ENCODE assay signal across 8 mouse cellular contexts in the genomic region with DNA sequence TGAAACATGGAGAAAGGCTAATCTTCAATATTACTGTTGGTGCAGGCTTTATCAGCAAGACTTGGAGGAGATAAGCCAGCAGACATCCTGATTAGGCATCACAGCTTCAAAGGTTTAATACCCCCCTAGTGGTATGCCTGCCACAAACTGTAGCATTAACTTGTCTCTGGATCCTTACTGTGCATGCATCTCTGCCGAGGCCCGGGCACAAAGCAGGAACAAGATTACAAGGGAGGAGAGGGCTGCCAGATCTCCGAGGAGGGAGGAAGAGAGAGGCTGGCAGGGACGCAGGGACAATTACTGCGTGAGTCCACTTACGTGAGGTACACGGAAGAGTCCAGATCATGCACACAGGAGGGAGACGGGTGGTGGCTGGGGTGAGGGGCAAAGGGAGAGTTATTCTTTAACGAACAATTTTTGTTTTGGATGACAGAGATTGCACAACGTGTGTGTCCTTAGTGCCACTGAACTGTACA. TPM values are rescaled to one million over a fixed set of nuclear protein-coding genes. Genes with fewer than 3 reads are reported as not detected.
DNase-seq lines count a peak whose midpoint lies in the region; ATAC-seq and TF ChIP-seq lines count a peak whose summit lies in the region.

No protein-coding gene starts in this region.

- H3K4me1 ChIP-seq in MEL (ENCODE audit: control insufficient read depth in 1 of 2, insufficient read depth in 2 of 2, low read length in 2 of 2), result peaks cover 35 to 43% of the 10 kb centered on the region in 2 experiments
- peaks cover 91% of the 10 kb centered on the region for H3K4me1 ChIP-seq in liver, embryonic 13.5 days (replicated peaks)

- no peaks in the 10 kb centered on the region for H3K9me3 ChIP-seq in MEL (replicated peaks; ENCODE audit: insufficient read depth, low read length)
- no peaks in the 10 kb centered on the region for H3K9me3 ChIP-seq in liver, embryonic 13.5 days (replicated peaks)

- no peaks in the 10 kb centered on the region for H3K27me3 ChIP-seq in MEL (ENCODE audit: control insufficient read depth in 1 of 2, insufficient read depth in 2 of 2, low read length in 2 of 2)
- H3K27me3 ChIP-seq in liver, embryonic 13.5 days, result no peaks in the 10 kb centered on the region

- TF ChIP-seq POLR2A in MEL (IDR thresholded peaks at IDR 0.05; ENCODE audit: control insufficient read depth in 1 of 2, insufficient read depth in 1 of 2, low read depth in 1 of 2, low read length in 2 of 2, poor library complexity in 1 of 2), result no peak

- TF ChIP-seq EP300 in MEL (IDR thresholded peaks at IDR 0.05; ENCODE audit: low read depth in 1 of 2, low read length in 2 of 2), result peak; percentile 53 to 68; a peak in 2 of 4 replicates

- H3K79me2 ChIP-seq in MEL (ENCODE audit: control insufficient read depth, insufficient read depth, low read length, poor library complexity), result peaks cover 7% of the 10 kb centered on the region; the same call in 1 of the 2 replicates

- TF ChIP-seq RAD21 in MEL (IDR thresholded peaks at IDR 0.05; ENCODE audit: low read depth, low read length), result no peak

- DNase-seq in gastrocnemius, postnatal 14 days, result peak; percentile 29
- DNase-seq in gastrocnemius, postnatal 4 days (ENCODE audit: low spot score in 2 of 2), result no peak
- DNase-seq in MEL (ENCODE audit: low read depth, low spot score), result peak; percentile 54
- peak; percentile 41 to 47 for DNase-seq in cerebellum, postnatal 36 days
- DNase-seq in liver, embryonic 13.5 days, result no peak
- DNase-seq in right cerebral cortex, adult 2 months (ENCODE audit: low spot score in 2 of 2), result no peak
- no peak for DNase-seq in spleen, adult 18-20 months
- no peak for DNase-seq in left cerebral cortex, postnatal 4 days

- no peak overlapping the region for H3K9ac ChIP-seq in MEL (ENCODE audit: control insufficient read depth, low read depth, low read length, poor library complexity, severe bottlenecking)
- H3K9ac ChIP-seq in liver, embryonic 13.5 days, result no peak overlapping the region

- peak in 2 of 3 experiments; percentile 21 to 32; a peak in 2 of 6 replicates for TF ChIP-seq CTCF in MEL (IDR thresholded peaks at IDR 0.05 in 2 of 3, conservative IDR thresholded peaks at IDR 0.05 in 1 of 3; ENCODE audit: control insufficient read depth in 1 of 3, insufficient read depth in 1 of 3, low read depth in 2 of 3, low read length in 3 of 3, poor library complexity in 1 of 3, severe bottlenecking in 1 of 3)

- H3K36me3 ChIP-seq in MEL (ENCODE audit: control insufficient read depth in 1 of 2, insufficient read depth in 2 of 2, low read length in 2 of 2), result peaks cover 0 to 46% of the 10 kb centered on the region in 2 experiments; a peak in 2 of 4 replicates
- peaks cover 6% of the 10 kb centered on the region; the same call in 1 of the 2 replicates for H3K36me3 ChIP-seq in liver, embryonic 13.5 days

- no peak; the same call in 1 of the 2 replicates for ATAC-seq in liver, embryonic 13.5 days (ENCODE audit: low read depth)

- H3K4me2 ChIP-seq in liver, embryonic 13.5 days, result 0 out of 2 replicates have a peak overlapping the region, but pooled peaks have one; percentile 17

- 44% methylated on average over 10 of the region's 10 CpGs for WGBS in liver, embryonic 13.5 days (ENCODE audit: insufficient replicate concordance)

- H3K27ac ChIP-seq in MEL (ENCODE audit: control insufficient read depth, low read depth, low read length), result no peak overlapping the region
- H3K27ac ChIP-seq in liver, embryonic 13.5 days, result peak overlapping the region; percentile 34; the same call in 1 of the 2 replicates

- H3K4me3 ChIP-seq in MEL (ENCODE audit: control insufficient read depth in 1 of 2, insufficient read depth in 1 of 2, low read depth in 2 of 2, low read length in 2 of 2), result no peak overlapping the region
- no peak overlapping the region for H3K4me3 ChIP-seq in liver, embryonic 13.5 days (replicated peaks)

- intact Hi-C loops in gastrocnemius, postnatal 14 days (cut with DNase I; ENCODE audit: low total_unique reads), result no loop called here
- intact Hi-C loops in left cerebral cortex, postnatal 4 days (cut with DNase I), result no loop called here

TF ChIP-seq in MEL, 35 proteins besides CTCF, POLR2A, EP300 and RAD21:
- no peak for TF ChIP-seq MEF2A (IDR thresholded peaks at IDR 0.05; ENCODE audit: extremely low read depth, insufficient replicate concordance, low read depth, low read length, poor library complexity, severe bottlenecking)
- no peak for TF ChIP-seq TAL1 (IDR thresholded peaks at IDR 0.05; ENCODE audit: low read length)
- TF ChIP-seq E2F4 (IDR thresholded peaks at IDR 0.05; ENCODE audit: borderline replicate concordance, low read depth, low read length), result no peak
- TF ChIP-seq KAT2A (conservative IDR thresholded peaks at IDR 0.05; ENCODE audit: low read depth, low read length), result no peak
- TF ChIP-seq MXI1 (IDR thresholded peaks at IDR 0.05; ENCODE audit: low read depth, low read length), result no peak
- no peak for TF ChIP-seq JUND (IDR thresholded peaks at IDR 0.05; ENCODE audit: low read depth, low read length)
- no peak for TF ChIP-seq ZMIZ1 (IDR thresholded peaks at IDR 0.05; ENCODE audit: low read depth, low read length)
- peak; percentile 48 for TF ChIP-seq TCF12 (IDR thresholded peaks at IDR 0.05; ENCODE audit: low read depth, low read length)
- peak; percentile 37; the same call in 1 of the 2 replicates for TF ChIP-seq ETS1 (IDR thresholded peaks at IDR 0.05; ENCODE audit: low read depth, low read length)
- 0 out of 2 replicates have a peak, but pooled peaks have one; percentile 25 for TF ChIP-seq SIN3A (IDR thresholded peaks at IDR 0.05; ENCODE audit: low read length)
- TF ChIP-seq USF2 (IDR thresholded peaks at IDR 0.05; ENCODE audit: borderline replicate concordance in 1 of 2, insufficient read depth in 1 of 2, low read depth in 1 of 2, low read length in 2 of 2), result no peak
- TF ChIP-seq NRF1 (IDR thresholded peaks at IDR 0.05; ENCODE audit: insufficient read depth, low read depth, low read length, poor library complexity, severe bottlenecking), result no peak
- TF ChIP-seq GATA1 (IDR thresholded peaks at IDR 0.05; ENCODE audit: low read depth, low read length), result peak; percentile 92
- no peak for TF ChIP-seq ZNF384 (IDR thresholded peaks at IDR 0.05; ENCODE audit: low read depth, low read length)
- 0 out of 2 replicates have a peak, but pooled peaks have one; percentile 17 for TF ChIP-seq MYB (IDR thresholded peaks at IDR 0.05; ENCODE audit: low read depth, low read length)
- TF ChIP-seq RCOR1 (IDR thresholded peaks at IDR 0.05; ENCODE audit: low read depth, low read length), result peak; percentile 52
- TF ChIP-seq MAZ (IDR thresholded peaks at IDR 0.05; ENCODE audit: low read depth, low read length), result no peak
- TF ChIP-seq TBP (IDR thresholded peaks at IDR 0.05; ENCODE audit: low read depth, low read length), result no peak
- TF ChIP-seq POLR2AphosphoS2 (IDR thresholded peaks at IDR 0.05; ENCODE audit: low read length), result no peak
- TF ChIP-seq SMC3 (IDR thresholded peaks at IDR 0.05; ENCODE audit: low read depth, low read length), result peak; percentile 2; the same call in 1 of the 2 replicates

RNA-seq across cellular contexts. Expression of a gene that starts 21.8 kb away (rescaled TPM):
- 100 to 1,000 TPM in 1 of 2 experiments, 10 to 100 TPM in 1; 100.0 to 110 TPM for total RNA-seq in gastrocnemius, postnatal 14 days (2021)
- total RNA-seq in gastrocnemius, postnatal 4 days (2021), result 10 to 100 TPM; 76.1 to 90.4 TPM
- total RNA-seq in MEL (2012; rRNA removed), result 28.7 and 29.3 TPM in 2 replicates
- polyA plus RNA-seq in MEL (2012; ENCODE audit: insufficient read depth in 1 of 2, insufficient read length in 2 of 2, low read depth in 1 of 2, low replicate concordance in 2 of 2, missing spikeins in 1 of 2), result 10 to 100 TPM; 32.3 to 37.0 TPM
- polyA plus RNA-seq in liver, embryonic 13.5 days (2015; fragmentation: Nextera tagmentation; extraction: Ambion mirVana), result 21.1 and 23.8 TPM in 2 replicates
- total RNA-seq in left cerebral cortex, postnatal 4 days (2021), result 10 to 100 TPM in 1 of 2 experiments, 1 to 10 TPM in 1; 9.6 to 11.8 TPM

RNA-seq across cellular contexts. Expression of a gene that starts 30.4 kb away (rescaled TPM):
- 10 to 100 TPM; 17.9 to 21.5 TPM for total RNA-seq in gastrocnemius, postnatal 14 days (2021)
- total RNA-seq in gastrocnemius, postnatal 4 days (2021), result 10 to 100 TPM; 35.6 to 41.4 TPM
- total RNA-seq in MEL (2012; rRNA removed), result 54.2 and 59.0 TPM in 2 replicates
- polyA plus RNA-seq in MEL (2012; ENCODE audit: insufficient read depth in 1 of 2, insufficient read length in 2 of 2, low read depth in 1 of 2, low replicate concordance in 2 of 2, missing spikeins in 1 of 2), result 10 to 100 TPM in 1 of 2 experiments, not detected in 1; 86.8 TPM
- polyA plus RNA-seq in liver, embryonic 13.5 days (2015; fragmentation: Nextera tagmentation; extraction: Ambion mirVana), result 11.1 and 14.6 TPM in 2 replicates
- 1 to 10 TPM in 1 of 2 experiments, under 1 TPM in 1; 0.98 to 1.2 TPM for total RNA-seq in left cerebral cortex, postnatal 4 days (2021)

RNA-seq across cellular contexts. Expression of a gene that starts 58.0 kb away (rescaled TPM):
- 1 to 10 TPM; 5.6 to 7.1 TPM for total RNA-seq in gastrocnemius, postnatal 14 days (2021)
- 1 to 10 TPM; 9.0 to 9.5 TPM for total RNA-seq in gastrocnemius, postnatal 4 days (2021)
- total RNA-seq in MEL (2012; rRNA removed), result 5.7 and 7.1 TPM in 2 replicates
- 1 to 10 TPM in 1 of 2 experiments, not detected in 1; 9.2 TPM for polyA plus RNA-seq in MEL (2012; ENCODE audit: insufficient read depth in 1 of 2, insufficient read length in 2 of 2, low read depth in 1 of 2, low replicate concordance in 2 of 2, missing spikeins in 1 of 2)
- 1.4 and 2.4 TPM in 2 replicates for polyA plus RNA-seq in liver, embryonic 13.5 days (2015; fragmentation: Nextera tagmentation; extraction: Ambion mirVana)
- 1 to 10 TPM; 5.5 to 7.2 TPM for total RNA-seq in left cerebral cortex, postnatal 4 days (2021)

Comparison
In these comparisons a context has a peak if more than half of its experiments do, and no peak if none do; other contexts are left out.
1. DNase-seq: peak in gastrocnemius, postnatal 14 days (single experiment), MEL (single experiment) and cerebellum, postnatal 36 days (2 of 2); none in gastrocnemius, postnatal 4 days (0 of 2), liver, embryonic 13.5 days (single experiment), right cerebral cortex, adult 2 months (0 of 2), spleen, adult 18-20 months (0 of 2) and left cerebral cortex, postnatal 4 days (single experiment).
2. RNA of a gene that starts 30.4 kb away (total RNA-seq): 54.2 to 59.0 TPM in MEL, 35.6 to 41.4 TPM in gastrocnemius, postnatal 4 days and 17.9 to 21.5 TPM in gastrocnemius, postnatal 14 days; 0.98 to 1.2 TPM in left cerebral cortex, postnatal 4 days; every median in the first group is over 4 times any median in the second.